Mouse (Mus musculus) CH12.LX (cell line): ENCODE data around the gene Pcnt.

Source experiments
- CTCF ChIP-seq, 2 experiments: IDR thresholded peaks in 1 of 2; conservative IDR thresholded peaks in 1 of 2; 2 replicates each; pipeline ENCODE4 v1.5.1; 2011 to 2012; ENCODE audit warnings: low read depth in 2 of 2, low read length in 2 of 2, improper control_type of control experiment in 1 of 2, inconsistent platforms in 1 of 2, mild to moderate bottlenecking in 1 of 2, moderate library complexity in 1 of 2
- EP300 ChIP-seq: IDR thresholded peaks from 2 replicates; pipeline ENCODE4 v1.6.1; 2011; ENCODE audit warnings: low read length, improper control_type of control experiment
- MEF2A ChIP-seq: IDR thresholded peaks from 2 replicates; pipeline ENCODE4 v1.6.1; 2014; ENCODE audit warnings: low read depth, mild to moderate bottlenecking, inconsistent platforms, low read length, improper control_type of control experiment, borderline replicate concordance
- POLR2A ChIP-seq: IDR thresholded peaks from 2 replicates; pipeline ENCODE4 v1.6.1; 2011; ENCODE audit warnings: low read depth, mild to moderate bottlenecking, improper control_type of control experiment, low read length
- POLR2AphosphoS2 ChIP-seq: IDR thresholded peaks from 2 replicates; pipeline ENCODE4 v1.6.1; 2011; ENCODE audit warnings: low read depth, low read length, improper control_type of control experiment
- USF2 ChIP-seq: conservative IDR thresholded peaks from 2 replicates; pipeline ENCODE4 v1.6.1; 2011; ENCODE audit warnings: low read depth, low read length, improper control_type of control experiment
- ZNF384 ChIP-seq: IDR thresholded peaks from 2 replicates; pipeline ENCODE4 v1.6.1; 2012; ENCODE audit warnings: low read depth, low read length, improper control_type of control experiment, inconsistent platforms

- TF ChIP-seq ZNF384 (no peak), CTCF (conservative IDR thresholded peaks at IDR 0.05 in 1 of 2, IDR thresholded peaks at IDR 0.05 in 1 of 2; ENCODE audit: low read depth in 2 of 2, low read length in 2 of 2) (no peak), POLR2AphosphoS2 (no peak), POLR2A (no peak), USF2 (no peak), EP300 (no peak), MEF2A (no peak)
Observed at GRCm38 (mm10) chr10:76486302-76486701, 43.7 kb upstream of the Pcnt start.
